Mouse (Mus musculus) urinary bladder, postnatal 10 days (tissue): ENCODE measurements around the gene Bbc3.

ENCODE experiments used
- DNase-seq: peaks from one replicate; pipeline ENCODE4 v3.0.0; 2022; ENCODE audit warnings: low spot score

The Bbc3 gene

GRCm38 (mm10) chr7:16317094-16317493 lies 8.9 kb downstream of the Bbc3 start:
- DNase-seq: no peak

DNA sequence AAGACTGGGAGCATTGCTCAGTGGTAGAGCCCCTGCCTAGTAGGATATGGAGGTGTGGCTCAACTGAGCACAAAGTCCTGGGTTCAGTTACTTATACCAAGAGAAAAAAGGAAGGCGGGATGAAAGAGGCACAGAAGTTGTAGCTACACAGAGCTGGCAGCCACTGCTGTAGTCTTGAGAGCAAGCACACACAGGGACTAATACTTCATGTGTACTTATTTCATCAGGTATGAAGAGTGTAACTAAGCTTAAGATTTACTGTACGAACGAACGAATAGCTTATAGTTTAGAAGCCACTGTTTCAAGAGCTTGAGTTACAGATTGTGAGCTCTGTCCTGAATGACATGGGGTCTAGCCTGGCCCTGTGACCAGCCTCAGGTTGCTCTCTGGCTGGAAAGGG lies 11.0 kb downstream of the Bbc3 start:
- DNase-seq: no peak

GRCm38 (mm10) chr7:16320479-16320878 lies 12.3 kb downstream of the Bbc3 start:
- DNase-seq: no peak

- DNase-seq: no peak
Measured at GRCm38 (mm10) chr7:16324661-16325060, 16.5 kb downstream of the Bbc3 start.

DNA sequence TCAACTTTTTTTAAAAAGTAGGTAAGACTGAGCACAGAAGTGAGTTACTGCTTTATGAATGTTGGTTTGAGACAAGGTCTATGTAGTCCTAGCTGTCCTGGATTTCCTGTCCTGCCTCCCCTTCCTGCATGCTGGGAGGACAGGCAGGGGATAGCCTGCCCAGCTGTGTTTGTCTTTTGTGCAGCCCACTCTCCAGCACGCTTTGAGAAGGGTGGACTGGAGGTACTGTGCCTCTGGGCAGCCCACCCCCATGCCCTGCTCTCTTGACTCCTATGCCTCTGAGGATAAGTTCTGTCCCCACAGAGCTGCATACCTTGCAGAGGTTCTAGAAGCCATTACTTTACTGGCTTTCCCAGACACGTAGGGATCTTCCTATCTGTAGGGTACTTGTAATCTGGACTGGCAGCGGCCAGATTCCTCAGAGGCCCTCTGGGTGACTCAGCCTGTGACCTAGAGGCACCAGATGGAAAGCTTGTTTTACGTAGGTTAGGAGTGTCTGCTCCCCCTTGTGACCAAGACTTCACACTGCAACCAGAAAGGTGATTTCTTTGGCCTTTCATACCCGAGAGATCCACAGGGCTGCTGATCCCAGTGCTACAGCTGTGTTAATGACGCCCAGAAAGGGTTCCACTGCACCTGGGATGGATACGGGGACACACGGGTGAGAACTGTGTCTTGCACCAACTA lies 17.9 kb downstream of the Bbc3 start:
- no peak for DNase-seq

DNA sequence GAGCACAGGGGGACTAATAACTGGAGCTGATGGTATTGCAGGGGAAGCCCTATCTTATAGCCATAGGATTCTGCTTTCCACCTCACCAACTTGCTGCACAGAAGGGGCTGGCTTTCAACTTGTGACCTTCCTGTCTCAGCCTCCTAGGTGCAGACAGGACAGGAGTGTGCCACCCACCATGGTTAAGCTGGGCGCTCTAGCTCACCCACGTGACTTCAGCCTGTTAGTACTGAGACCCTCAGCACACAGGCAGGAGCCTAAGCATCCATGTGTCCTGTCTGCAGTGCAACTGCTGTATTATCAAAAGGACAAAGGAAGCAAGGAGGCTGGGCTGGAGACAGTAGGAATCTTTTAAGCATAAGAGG lies 18.4 kb downstream of the Bbc3 start:
- DNase-seq: no peak

GRCm38 (mm10) chr7:16329146-16329545 lies 21.0 kb downstream of the Bbc3 start:
- DNase-seq: no peak

GRCm38 (mm10) chr7:16337733-16338132 lies 29.5 kb downstream of the Bbc3 start:
- DNase-seq: no peak

GRCm38 (mm10) chr7:16344598-16344997 lies 36.4 kb downstream of the Bbc3 start:
- DNase-seq: no peak

DNA sequence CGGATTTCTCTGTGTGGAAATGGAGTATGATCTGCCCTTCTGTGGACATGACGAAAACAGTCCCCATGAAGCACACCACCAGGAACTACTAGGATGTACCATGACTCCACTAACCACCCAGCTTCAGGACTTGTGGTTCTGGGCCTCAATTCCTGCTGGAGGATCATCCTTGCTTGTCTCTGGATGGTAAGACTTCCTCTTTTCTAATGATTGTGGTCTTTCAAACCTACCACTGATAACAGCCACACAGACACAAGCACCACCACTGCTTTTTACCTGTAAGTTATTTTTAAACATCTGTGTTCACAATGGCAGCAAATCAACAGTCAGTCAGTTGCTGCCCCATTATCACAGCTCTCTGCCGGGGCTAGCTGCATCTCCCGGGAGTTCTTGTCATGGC lies 37.1 kb downstream of the Bbc3 start:
- no peak for DNase-seq

DNA sequence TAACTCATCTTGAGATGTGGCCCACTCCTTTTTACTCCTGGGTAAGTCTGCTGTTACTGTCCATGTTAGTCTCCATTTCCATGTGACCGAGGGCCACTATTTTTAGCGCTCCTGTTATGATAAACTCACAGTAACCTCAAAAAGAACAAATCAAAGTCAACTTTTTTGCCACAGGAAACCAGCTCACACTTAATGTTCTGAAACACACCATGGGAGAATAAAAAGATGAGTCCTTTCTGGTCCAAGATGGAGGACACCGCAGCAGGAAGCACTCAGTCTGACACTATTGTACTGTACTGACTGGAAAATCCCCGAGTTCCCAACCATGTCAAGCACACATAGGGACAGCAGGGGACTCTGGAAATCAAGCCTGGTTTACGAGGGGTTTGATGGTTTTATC lies 41.8 kb downstream of the Bbc3 start:
- no peak for DNase-seq

DNA sequence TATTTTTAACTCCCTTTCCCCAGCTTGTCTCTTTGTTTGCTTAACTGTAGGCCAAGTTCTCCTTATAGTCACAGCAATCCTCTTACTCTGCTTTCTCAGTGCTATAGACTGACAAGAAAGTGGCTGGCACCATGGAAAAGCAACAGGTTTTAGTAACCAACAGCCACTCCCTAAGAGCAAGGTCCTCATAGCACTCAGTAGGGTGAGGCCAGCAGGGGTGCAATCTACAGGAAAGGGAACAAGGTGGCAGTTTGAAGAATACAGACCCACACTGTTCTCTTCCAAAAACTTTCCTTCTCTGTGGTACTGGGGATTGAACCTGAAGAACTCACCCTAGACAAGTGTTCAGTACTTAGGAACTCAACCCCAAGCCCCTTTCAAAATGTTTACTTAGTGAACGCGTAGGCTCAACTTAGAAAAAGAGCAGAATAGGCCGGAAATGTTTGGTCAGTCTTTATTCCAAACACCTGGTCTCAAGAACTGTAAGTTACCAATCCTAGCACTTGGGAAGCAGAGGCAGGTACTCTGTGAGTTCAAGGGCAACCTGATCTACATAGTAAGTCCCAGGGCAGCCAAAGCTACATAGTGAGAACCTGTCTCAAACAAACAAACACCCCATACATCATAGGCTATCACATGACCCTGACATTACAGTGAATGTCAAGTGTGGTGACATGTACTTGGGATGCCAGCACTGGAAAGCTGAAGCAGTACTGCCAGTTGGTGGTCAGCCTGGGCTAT lies 47.8 kb downstream of the Bbc3 start:
- DNase-seq: no peak

DNA sequence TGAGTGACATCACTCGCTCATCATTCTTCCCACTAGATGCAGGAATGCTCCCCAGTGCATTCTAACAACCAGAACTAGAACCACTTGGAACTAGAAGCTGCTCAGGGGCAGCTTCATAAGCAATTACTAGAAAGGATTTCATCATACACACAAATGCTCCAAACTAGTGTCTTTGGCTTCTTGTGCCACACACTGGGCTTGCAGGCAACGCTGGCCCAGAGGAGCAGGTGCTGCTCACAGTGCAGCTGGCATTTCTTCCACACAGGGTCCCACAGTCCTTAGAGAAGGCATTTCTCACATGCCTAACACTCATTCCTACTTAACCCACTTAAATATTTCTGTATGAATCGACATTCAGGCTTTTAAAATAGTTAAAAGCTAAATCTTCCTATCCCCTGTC lies 49.4 kb downstream of the Bbc3 start:
- no peak for DNase-seq

- no peak for DNase-seq
Measured at GRCm38 (mm10) chr7:16364319-16364718, 56.1 kb downstream of the Bbc3 start.

DNA sequence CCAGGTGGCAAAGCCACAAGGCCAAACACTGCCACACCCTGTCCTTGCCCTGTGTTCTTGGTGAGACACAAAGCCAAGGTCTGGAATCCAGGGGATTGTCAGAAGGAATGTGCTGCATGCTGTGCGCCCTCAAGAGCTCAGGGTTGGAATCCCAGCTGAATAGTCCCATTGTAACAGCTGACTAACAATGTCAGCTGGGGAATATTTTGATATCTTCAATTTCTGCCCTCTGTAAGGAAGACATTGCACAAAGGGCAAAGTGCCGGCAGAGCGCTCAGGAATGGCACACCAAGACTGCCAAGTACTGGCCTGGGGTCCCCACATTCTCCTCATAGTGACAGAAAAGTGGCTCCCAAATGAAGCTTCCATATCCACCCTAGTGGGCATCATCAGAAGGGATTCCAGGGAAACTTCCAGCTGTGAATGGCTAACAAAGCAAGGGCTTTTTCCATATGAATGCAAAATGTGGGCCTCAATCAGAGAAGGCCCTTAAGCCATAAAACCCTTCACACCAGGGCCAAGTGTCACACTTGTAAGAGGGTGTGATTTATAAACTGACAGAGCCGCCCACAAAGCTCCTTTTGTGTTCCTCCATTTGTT lies 56.8 kb downstream of the Bbc3 start:
- no peak for DNase-seq

GRCm38 (mm10) chr7:16366133-16366646 lies 58.0 kb downstream of the Bbc3 start:
- DNase-seq: no peak

GRCm38 (mm10) chr7:16366669-16367068 lies 58.5 kb downstream of the Bbc3 start:
- no peak for DNase-seq
